Mouse (Mus musculus): ENCODE results near the gene H2al1o.
"Not testable (repeated sequence)": the region's sequence is repeated elsewhere in the genome, so short reads cannot be mapped to it uniquely, and the experiment has no call there.

H2al1o gene

GRCm38 (mm10) chrX:9572309-9572708 is at the start of gene H2al1o:
Gene H2al1o (minus strand): TSS chrX:9572409.
- not testable (repeated sequence) for DNase-seq

DNA sequence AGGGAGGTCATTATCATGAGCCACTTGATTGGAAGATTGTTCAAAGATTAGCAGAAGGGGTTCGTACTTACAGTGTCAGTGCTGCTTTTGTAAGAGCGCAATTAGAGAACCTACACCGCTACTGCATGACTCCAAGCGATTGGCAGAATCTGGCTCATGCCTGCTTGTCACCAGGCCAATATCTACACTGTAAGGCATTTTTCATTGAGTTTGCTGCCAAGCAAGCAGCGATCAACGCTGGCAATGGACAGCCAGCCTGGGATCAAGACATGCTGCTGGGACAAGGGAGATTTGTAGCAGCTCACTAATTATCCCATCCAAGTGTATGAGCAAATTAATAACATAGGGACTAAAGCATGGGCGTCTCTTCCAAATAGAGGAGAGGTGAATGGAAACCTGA is 25.8 kb upstream of the H2al1o start:
- not testable (repeated sequence) for DNase-seq

DNA sequence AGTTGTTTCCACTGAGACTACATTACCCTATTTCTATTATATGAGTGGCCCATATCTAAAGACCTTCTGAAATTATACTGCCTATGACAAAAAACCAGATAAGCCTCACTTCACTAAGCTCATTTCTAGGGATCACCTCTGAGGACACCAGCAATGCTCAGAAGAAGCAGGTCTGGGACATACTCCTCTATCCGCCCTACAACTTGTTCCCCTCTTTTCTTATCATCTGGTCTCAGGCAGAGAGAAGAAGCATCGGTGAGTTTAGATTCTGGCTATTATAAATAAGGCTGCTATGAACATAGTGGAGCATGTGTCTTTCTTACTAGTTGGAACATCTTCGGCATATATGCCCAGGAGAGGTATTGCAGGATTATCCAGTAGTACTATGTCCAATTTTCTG is 35.3 kb downstream of the H2al1o start:
- DNase-seq: no peak

Measured in kidney, postnatal 4 days (tissue).